Mouse (Mus musculus): Measurements from ENCODE around the gene Lrrc8a. TPM values are rescaled to one million over a fixed set of nuclear protein-coding genes. Genes with fewer than 3 reads are reported as not detected.

Lrrc8a gene
- total and polyA plus RNA-seq, 2 experiments from 2014 or later, result 55.3 to 65.4 TPM

GRCm38 (mm10) chr2:30281651-30282050 lies 44.1 kb downstream of the Lrrc8a start:
- no peaks in the 10 kb centered on the region for H3K27me3 ChIP-seq (ENCODE audit: insufficient read depth, low read length)
- no peaks in the 10 kb centered on the region for H3K9me3 ChIP-seq (ENCODE audit: low read length)
- no peak overlapping the region for H3K9ac ChIP-seq (replicated peaks; ENCODE audit: low read length, poor library complexity, severe bottlenecking)
- TF ChIP-seq CTCF (IDR thresholded peaks at IDR 0.05), result no peak
- no peak for ATAC-seq (ENCODE audit: low FRiP score)
- WGBS, result 76% methylated on average over 3 of the region's 3 CpGs
- H3K4me2 ChIP-seq (ENCODE audit: low read depth, low read length, poor library complexity, severe bottlenecking), result no peak overlapping the region
- H3K4me3 ChIP-seq (ENCODE audit: low read depth, low read length), result no peak overlapping the region
- peaks cover 10% of the 10 kb centered on the region for H3K4me1 ChIP-seq (ENCODE audit: insufficient read depth, low read length)
- 0 out of 2 replicates have a peak, but pooled peaks cover 10% of the 10 kb centered on the region for H3K36me3 ChIP-seq (ENCODE audit: insufficient read depth, low read length)
- DNase-seq (ENCODE audit: low spot score), result no peak
- no peak overlapping the region for H3K27ac ChIP-seq (ENCODE audit: low read depth, low read length)

GRCm38 (mm10) chr2:30283193-30283592 lies 45.7 kb downstream of the Lrrc8a start:
- Histone ChIP-seq H3K27me3 (ENCODE audit: insufficient read depth, low read length) (no peaks in the 10 kb centered on the region), H3K4me1 (ENCODE audit: insufficient read depth, low read length) (peaks cover 16% of the 10 kb centered on the region), H3K36me3 (ENCODE audit: insufficient read depth, low read length) (0 out of 2 replicates have a peak, but pooled peaks cover 7% of the 10 kb centered on the region), H3K4me3 (ENCODE audit: low read depth, low read length) (no peak overlapping the region), H3K9ac (replicated peaks; ENCODE audit: low read length, poor library complexity, severe bottlenecking) (no peak overlapping the region), H3K9me3 (ENCODE audit: low read length) (no peaks in the 10 kb centered on the region), H3K4me2 (ENCODE audit: low read depth, low read length, poor library complexity, severe bottlenecking) (no peak overlapping the region), H3K27ac (ENCODE audit: low read depth, low read length) (no peak overlapping the region)
- no peak for DNase-seq (ENCODE audit: low spot score)
- ATAC-seq (ENCODE audit: low FRiP score), result no peak
- TF ChIP-seq CTCF (IDR thresholded peaks at IDR 0.05), result no peak
- WGBS, result 86% methylated on average over 2 of the region's 2 CpGs

GRCm38 (mm10) chr2:30285004-30285403 lies 47.5 kb downstream of the Lrrc8a start:
- H3K9me3 ChIP-seq (ENCODE audit: low read length), result no peaks in the 10 kb centered on the region
- ATAC-seq (ENCODE audit: low FRiP score) (no peak), DNase-seq (ENCODE audit: low spot score) (no peak)
- H3K4me3 ChIP-seq (ENCODE audit: low read depth, low read length), result peak overlapping the region; percentile 89; the same call in 1 of the 2 replicates
- TF ChIP-seq CTCF (IDR thresholded peaks at IDR 0.05), result no peak
- H3K27ac ChIP-seq (ENCODE audit: low read depth, low read length), result no peak overlapping the region
- H3K4me1 ChIP-seq (ENCODE audit: insufficient read depth, low read length), result peaks cover 16% of the 10 kb centered on the region
- H3K4me2 ChIP-seq (ENCODE audit: low read depth, low read length, poor library complexity, severe bottlenecking), result peak overlapping the region; percentile 97
- 0 out of 2 replicates have a peak, but pooled peaks cover 7% of the 10 kb centered on the region for H3K36me3 ChIP-seq (ENCODE audit: insufficient read depth, low read length)
- 96% methylated on average over 5 of the region's 5 CpGs for WGBS
- H3K9ac ChIP-seq (replicated peaks; ENCODE audit: low read length, poor library complexity, severe bottlenecking), result peak overlapping the region; percentile 70
- H3K27me3 ChIP-seq (ENCODE audit: insufficient read depth, low read length), result no peaks in the 10 kb centered on the region

DNA sequence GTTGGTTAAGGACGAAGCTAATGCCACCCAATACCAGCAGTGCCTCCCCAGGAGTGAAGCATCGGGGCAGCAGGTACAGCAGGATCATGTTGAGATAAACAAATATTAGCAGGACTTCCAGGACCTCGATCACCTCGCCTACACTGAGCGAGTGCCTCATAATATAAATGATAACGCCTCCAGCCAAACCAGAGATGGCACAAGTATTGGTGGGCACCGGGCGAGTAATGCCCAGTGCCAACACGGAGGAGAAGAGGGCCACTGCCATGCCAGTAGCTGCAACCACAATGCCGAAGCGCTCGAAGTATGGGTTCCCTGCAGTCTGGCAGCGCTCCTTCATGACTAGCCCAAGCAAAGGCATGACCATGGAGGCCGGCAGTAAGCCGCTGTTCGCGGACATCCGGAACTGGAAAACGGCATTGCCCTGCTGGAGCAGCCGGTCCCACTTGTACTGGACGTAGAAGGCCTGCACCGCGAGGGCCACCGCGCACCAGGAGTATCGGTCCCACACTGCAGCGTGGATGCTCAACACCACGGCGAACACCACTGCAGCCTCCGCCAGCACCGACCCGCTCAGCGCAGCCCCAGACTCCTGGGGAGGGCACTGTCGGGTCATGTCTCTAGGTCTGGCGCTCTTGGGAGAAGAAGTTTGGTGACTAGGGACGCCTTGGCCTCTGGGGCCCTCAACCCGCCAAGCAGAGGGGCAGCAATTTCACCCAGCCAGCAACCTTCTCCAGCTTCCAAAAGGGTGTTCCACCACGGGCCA lies 48.1 kb downstream of the Lrrc8a start:
- Histone ChIP-seq H3K36me3 (ENCODE audit: insufficient read depth, low read length) (0 out of 2 replicates have a peak, but pooled peaks cover 7% of the 10 kb centered on the region), H3K27me3 (ENCODE audit: insufficient read depth, low read length) (no peaks in the 10 kb centered on the region)
- ATAC-seq (ENCODE audit: low FRiP score), result peak; percentile 62

DNA sequence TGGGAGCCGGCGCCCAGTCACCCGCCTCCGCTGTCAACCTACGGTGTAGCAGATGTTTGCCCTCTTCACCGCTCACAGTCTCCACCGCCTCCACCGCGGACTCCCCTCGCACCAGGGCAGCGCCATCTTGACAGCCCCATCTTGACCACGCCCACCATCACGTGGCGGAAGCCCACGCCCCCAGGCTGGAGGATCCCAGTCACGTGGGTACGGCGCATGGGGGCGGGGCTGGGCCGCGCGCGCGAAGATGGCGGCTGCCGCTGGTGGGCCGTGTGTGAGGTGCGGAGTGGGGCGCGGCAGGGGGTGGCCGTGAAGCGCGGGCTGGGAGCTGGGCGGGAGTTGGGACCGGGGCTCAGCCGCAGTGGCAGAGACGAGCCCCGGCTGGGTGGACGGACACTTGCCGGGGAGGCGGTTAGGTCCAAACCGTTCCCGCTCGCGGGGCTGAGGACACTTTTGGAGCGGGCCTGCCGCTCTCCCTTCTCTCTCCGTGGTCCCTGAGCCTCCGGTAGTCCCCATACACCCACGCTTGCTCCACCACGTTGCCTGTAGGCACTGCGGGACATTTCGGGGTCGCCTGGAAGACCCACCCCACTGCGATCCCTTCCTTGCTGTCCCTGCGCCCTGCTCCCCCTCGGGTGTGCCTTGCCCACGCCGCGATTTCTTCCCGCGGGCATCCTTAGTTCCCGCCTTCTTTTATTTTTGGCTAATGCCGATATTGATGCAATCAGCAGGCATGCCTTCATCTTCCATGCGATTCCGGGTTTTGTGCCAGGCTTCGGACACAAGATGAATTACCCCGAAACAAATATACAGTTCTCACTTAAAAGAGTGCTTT lies 48.9 kb downstream of the Lrrc8a start, which contains the start of the genes Dolk and Nup188:
Gene Dolk, minus strand, starts transcription at position 143 of the 835 bp plus-strand sequence.
Gene Nup188, plus strand, starts transcription at position 206 of the 835 bp plus-strand sequence.
- Histone ChIP-seq H3K9me3 (ENCODE audit: low read length) (no peaks in the 10 kb centered on the region), H3K4me2 (ENCODE audit: low read depth, low read length, poor library complexity, severe bottlenecking) (peak within 1 kb of the TSS; percentile 97), H3K27me3 (ENCODE audit: insufficient read depth, low read length) (no peaks in the 10 kb centered on the region), H3K4me1 (ENCODE audit: insufficient read depth, low read length) (peaks cover 16% of the 10 kb centered on the region), H3K27ac (ENCODE audit: low read depth, low read length) (peak within 1 kb of the TSS; percentile 71), H3K36me3 (ENCODE audit: insufficient read depth, low read length) (0 out of 2 replicates have a peak, but pooled peaks cover 7% of the 10 kb centered on the region), H3K9ac (replicated peaks; ENCODE audit: low read length, poor library complexity, severe bottlenecking) (peak within 1 kb of the TSS; percentile 70), H3K4me3 (ENCODE audit: low read depth, low read length) (peak within 1 kb of the TSS; percentile 89)
- TF ChIP-seq CTCF (IDR thresholded peaks at IDR 0.05), result peak; percentile 2; the same call in 1 of the 2 replicates
- ATAC-seq (ENCODE audit: low FRiP score) (peak; percentile 96), DNase-seq (ENCODE audit: low spot score) (peak; percentile 96)
- WGBS, result under 1% methylated on average over 63 of the region's 68 CpGs

More for the DNA sequence above, 48.1 kb downstream of the Lrrc8a start:
- WGBS, result 17% methylated on average over 38 of the region's 38 CpGs
- Histone ChIP-seq H3K9me3 (ENCODE audit: low read length) (no peaks in the 10 kb centered on the region), H3K9ac (replicated peaks; ENCODE audit: low read length, poor library complexity, severe bottlenecking) (peak overlapping the region; percentile 70), H3K27ac (ENCODE audit: low read depth, low read length) (peak overlapping the region; percentile 71), H3K4me3 (ENCODE audit: low read depth, low read length) (peak overlapping the region; percentile 89), H3K4me2 (ENCODE audit: low read depth, low read length, poor library complexity, severe bottlenecking) (peak overlapping the region; percentile 97), H3K4me1 (ENCODE audit: insufficient read depth, low read length) (peaks cover 16% of the 10 kb centered on the region)
- TF ChIP-seq CTCF (IDR thresholded peaks at IDR 0.05), result no peak
- no peak for DNase-seq (ENCODE audit: low spot score)
